Mouse (Mus musculus) CD8-positive naive resting alpha-beta T cell, adult 2 months (primary cell): ENCODE measurements at regions not wholly inside any gene's neighbourhood (a gene's known extent, or its start where the extent isn't known, plus 50 kb on each side); places are given as distances from the start of the nearest gene placed in this dataset.

Experiments
- DNase-seq, 2 experiments: peaks; one replicate each; pipeline ENCODE4 v3.0.0; 2022; ENCODE audit warnings: low read depth in 2 of 2, low spot score in 2 of 2

- no peak for DNase-seq
Observed at GRCm38 (mm10) chr9:61766187-61766586, 148.2 kb downstream of the Rplp1 start.

GRCm38 (mm10) chr9:61765366-61765765, 149.0 kb downstream of the Rplp1 start:
- no peak for DNase-seq

GRCm38 (mm10) chr9:61757806-61758205, 156.5 kb downstream of the Rplp1 start:
- DNase-seq: no peak

- no peak for DNase-seq
Observed at GRCm38 (mm10) chr9:61756801-61757342, 157.5 kb downstream of the Rplp1 start.

- DNase-seq: no peak
Observed at GRCm38 (mm10) chr9:61756224-61756800, 158.0 kb downstream of the Rplp1 start.

- DNase-seq: no peak
Observed at GRCm38 (mm10) chr9:61755311-61755710, 159.0 kb downstream of the Rplp1 start.

GRCm38 (mm10) chr9:61753795-61754194, 160.5 kb downstream of the Rplp1 start:
- no peak for DNase-seq

- no peak for DNase-seq
Observed at GRCm38 (mm10) chr9:61749201-61749600, 165.1 kb downstream of the Rplp1 start.

- no peak for DNase-seq
Observed at GRCm38 (mm10) chr9:61748416-61748815, 165.9 kb downstream of the Rplp1 start.

- no peak for DNase-seq
Observed at GRCm38 (mm10) chr9:61746401-61746800, 167.9 kb downstream of the Rplp1 start.

- no peak for DNase-seq
Observed at GRCm38 (mm10) chr9:61745301-61745801, 169.0 kb downstream of the Rplp1 start.

- no peak for DNase-seq
Observed at GRCm38 (mm10) chr9:61733540-61733939, 180.8 kb downstream of the Rplp1 start.

GRCm38 (mm10) chr9:61732747-61733146, 181.6 kb downstream of the Rplp1 start:
- DNase-seq: no peak

- DNase-seq: no peak
Observed at GRCm38 (mm10) chr9:61728115-61728514, 186.2 kb downstream of the Rplp1 start.

- DNase-seq: no peak
Observed at GRCm38 (mm10) chr9:61727651-61728050, 186.7 kb downstream of the Rplp1 start.

GRCm38 (mm10) chr9:61724070-61724469, 190.3 kb downstream of the Rplp1 start:
- DNase-seq: no peak

- no peak for DNase-seq
Observed at GRCm38 (mm10) chr9:61723021-61723581, 191.2 kb downstream of the Rplp1 start.

- no peak for DNase-seq
Observed at GRCm38 (mm10) chr9:61721851-61722250, 192.5 kb downstream of the Rplp1 start.

- DNase-seq: no peak
Observed at GRCm38 (mm10) chr9:61721071-61721470, 193.3 kb downstream of the Rplp1 start.

- no peak for DNase-seq
Observed at GRCm38 (mm10) chr9:61720206-61720605, 194.1 kb downstream of the Rplp1 start.

GRCm38 (mm10) chr9:61716751-61717150, 197.6 kb downstream of the Rplp1 start:
- no peak for DNase-seq

GRCm38 (mm10) chr9:61714331-61715035, 199.9 kb downstream of the Rplp1 start:
- no peak for DNase-seq
